In genomic region chr4:47838411-47838810, GRCm38 (mm10) we compare ENCODE assay signal across 24 mouse cellular contexts.
DNase-seq lines count a peak whose midpoint lies in the region; ATAC-seq and TF ChIP-seq lines count a peak whose summit lies in the region.
"Had no signal": no experiment of that assay in that cellular context is flagged by ENCODE, and none has a peak within 500 bp of the region (broad histone marks: within the 10 kb centered on the region; RNA-seq: fewer than 3 reads in every experiment).

No protein-coding gene starts in this region.

- H3K9me3 ChIP-seq in CH12.LX (replicated peaks; ENCODE audit: low read length), result no peaks in the 10 kb centered on the region
- H3K9me3 ChIP-seq: embryonic facial prominence, embryonic 15.5 days; forebrain, embryonic 10.5 days; heart, embryonic 10.5 days; heart, embryonic 15.5 days; hindbrain, embryonic 13.5 days had no signal

- H3K27me3 ChIP-seq in CH12.LX (replicated peaks), result no peaks in the 10 kb centered on the region
- H3K27me3 ChIP-seq: embryonic facial prominence, embryonic 15.5 days; heart, embryonic 15.5 days; hindbrain, embryonic 13.5 days had no signal

- no peak for TF ChIP-seq POLR2A in CH12.LX (IDR thresholded peaks at IDR 0.05; ENCODE audit: low read depth, low read length)

- ATAC-seq in megakaryocyte, adult 5-6 weeks (ENCODE audit: poor library complexity, severe bottlenecking), result peak; percentile 49
- no peak for ATAC-seq in CD4-positive, CD25-positive, alpha-beta regulatory T cell, adult 4 months
- ATAC-seq: forebrain, embryonic 14.5 days; hindbrain, postnatal 0 days had no signal

- TF ChIP-seq RAD21 in CH12.LX (IDR thresholded peaks at IDR 0.05; ENCODE audit: low read depth, low read length), result no peak

- H3K9ac ChIP-seq in CH12.LX (ENCODE audit: insufficient read depth, low read depth), result no peak overlapping the region
- H3K9ac ChIP-seq: embryonic facial prominence, embryonic 15.5 days; heart, embryonic 15.5 days; hindbrain, embryonic 13.5 days had no signal

- H3K4me3 ChIP-seq in CH12.LX (replicated peaks in 1 of 3; ENCODE audit: low read depth in 2 of 3, low read length in 2 of 3, poor library complexity in 1 of 3), result no peak overlapping the region
- H3K4me3 ChIP-seq: embryonic facial prominence, embryonic 15.5 days; erythroblast, embryonic 14.5 days; forebrain, embryonic 10.5 days; gastrocnemius, adult 2 months; heart, embryonic 10.5 days; heart, embryonic 15.5 days; hindbrain, embryonic 13.5 days had no signal

- H3K79me2 ChIP-seq in CH12.LX (replicated peaks; ENCODE audit: control insufficient read depth, extremely low read depth, insufficient read depth, poor library complexity, severe bottlenecking), result no peaks in the 10 kb centered on the region

- no peak for TF ChIP-seq CTCF in CH12.LX (conservative IDR thresholded peaks at IDR 0.05 in 1 of 2, IDR thresholded peaks at IDR 0.05 in 1 of 2; ENCODE audit: low read depth in 2 of 2, low read length in 2 of 2)

- no peak overlapping the region for H3K4me2 ChIP-seq in CH12.LX (ENCODE audit: insufficient read depth, low read depth, poor library complexity, severe bottlenecking)
- H3K4me2 ChIP-seq: embryonic facial prominence, embryonic 15.5 days; heart, embryonic 15.5 days; hindbrain, embryonic 13.5 days had no signal

- H3K4me1 ChIP-seq in CH12.LX (ENCODE audit: control insufficient read depth in 1 of 2, insufficient read depth in 2 of 2), result peaks cover 4 to 32% of the 10 kb centered on the region in 2 experiments; a peak in 2 of 4 replicates
- H3K4me1 ChIP-seq: embryonic facial prominence, embryonic 15.5 days; forebrain, embryonic 10.5 days; heart, embryonic 15.5 days; hindbrain, embryonic 13.5 days had no signal

- H3K27ac ChIP-seq in CH12.LX (ENCODE audit: insufficient read depth, low read depth), result no peak overlapping the region
- H3K27ac ChIP-seq: embryonic facial prominence, embryonic 15.5 days; forebrain, embryonic 10.5 days; gastrocnemius, adult 2 months; heart, embryonic 10.5 days; heart, embryonic 15.5 days; hindbrain, embryonic 13.5 days; hindbrain, postnatal 0 days had no signal

- dilution Hi-C loops in CH12.LX (cut with MboI; ENCODE audit: extremely low pct_ligation_motif_present, extremely low pct_unique_long_range_greater_than_20kb, low sequenced_read_pairs), result no loop called here

- in situ Hi-C loops in CH12.LX (cut with MboI; ENCODE audit: low pct_ligation_motif_present, low pct_unique_long_range_greater_than_20kb, low sequenced_read_pairs), result no loop called here

- DNase-seq in lung, postnatal 36 days, result peak; percentile 10
- no peak for DNase-seq in lung, postnatal 14 days
- peak; percentile 68 for DNase-seq in CH12.LX (ENCODE audit: extremely low read depth)
- DNase-seq in spleen, adult 12 weeks (ENCODE audit: low spot score), result no peak
- DNase-seq: adrenal gland, adult 2 months; adrenal gland, postnatal 25 days; cerebellum, adult 18-20 months; cerebellum, adult 9-11 months; cerebellum, postnatal 36 days; embryo, embryonic 11 days; gastrocnemius, adult 2 months; gastrocnemius, postnatal 25 days; heart, adult 18-20 months; heart, postnatal 14 days had no signal

- no peaks in the 10 kb centered on the region for H3K36me3 ChIP-seq in CH12.LX (replicated peaks in 1 of 2; ENCODE audit: control insufficient read depth in 1 of 2, insufficient read depth in 1 of 2, low read length in 1 of 2)
- H3K36me3 ChIP-seq: embryonic facial prominence, embryonic 15.5 days; forebrain, embryonic 10.5 days; heart, embryonic 10.5 days; heart, embryonic 15.5 days; hindbrain, embryonic 13.5 days had no signal

- no peak for TF ChIP-seq EP300 in CH12.LX (IDR thresholded peaks at IDR 0.05; ENCODE audit: low read length)

TF ChIP-seq in CH12.LX, 34 proteins besides CTCF, POLR2A, EP300 and RAD21:
- TF ChIP-seq MEF2A (IDR thresholded peaks at IDR 0.05; ENCODE audit: borderline replicate concordance, low read depth, low read length) (no peak), ELF1 (IDR thresholded peaks at IDR 0.05; ENCODE audit: low read depth, low read length) (no peak), JUN (IDR thresholded peaks at IDR 0.05; ENCODE audit: insufficient read depth, low read depth, low read length) (peak; percentile 47; the same call in 1 of the 2 replicates), CHD2 (IDR thresholded peaks at IDR 0.05; ENCODE audit: low read length) (no peak), MYC (IDR thresholded peaks at IDR 0.05; ENCODE audit: low read depth, low read length) (no peak), USF1 (IDR thresholded peaks at IDR 0.05; ENCODE audit: low read depth, low read length) (no peak), ETS1 (conservative IDR thresholded peaks at IDR 0.05; ENCODE audit: low read depth, low read length) (peak; percentile 80), IRF4 (IDR thresholded peaks at IDR 0.05; ENCODE audit: low read depth, low read length) (peak; percentile 12; the same call in 1 of the 2 replicates), RCOR1 (conservative IDR thresholded peaks at IDR 0.05; ENCODE audit: low read depth, low read length) (no peak), NELFE (IDR thresholded peaks at IDR 0.05; ENCODE audit: low read depth, low read length) (no peak), KAT2A (IDR thresholded peaks at IDR 0.05; ENCODE audit: insufficient replicate concordance, low read length) (no peak), POLR2AphosphoS2 (IDR thresholded peaks at IDR 0.05; ENCODE audit: low read depth, low read length) (no peak), BHLHE40 (IDR thresholded peaks at IDR 0.05; ENCODE audit: low read depth, low read length) (0 out of 2 replicates have a peak, but pooled peaks have one; percentile 20), UBTF (IDR thresholded peaks at IDR 0.05; ENCODE audit: low read depth, low read length) (no peak), HCFC1 (IDR thresholded peaks at IDR 0.05; ENCODE audit: low read depth, low read length) (no peak), MAFK (IDR thresholded peaks at IDR 0.05; ENCODE audit: insufficient replicate concordance, low read length) (no peak), PAX5 (IDR thresholded peaks at IDR 0.05; ENCODE audit: low read length) (no peak), ZNF384 (IDR thresholded peaks at IDR 0.05; ENCODE audit: low read depth, low read length) (no peak)

Comparison
In these comparisons a context has a peak if more than half of its experiments do, and no peak if none do; other contexts are left out.
1. DNase-seq: peak in lung, postnatal 36 days (single experiment) and CH12.LX (single experiment); none in lung, postnatal 14 days (single experiment) and spleen, adult 12 weeks (single experiment).